Mouse (Mus musculus) heart, embryonic 11.5 days (tissue): ENCODE results near the gene Plppr1. TPM values are rescaled to one million over a fixed set of nuclear protein-coding genes. Genes with fewer than 3 reads are reported as not detected.

ENCODE experiments used
- ATAC-seq: fragments of 200-750 bp; cut with Nextera tagmentation; replicated peaks from 2 replicates; pipeline ENCODE4 v1.8.0; 2017; ENCODE audit warnings: moderate library complexity; ENCODE audit not compliant: insufficient number of reproducible peaks, low FRiP score, low TSS enrichment
- H3K27ac ChIP-seq: fragments of 300-500 bp; sonication (generic); 2 replicates; pipeline ENCODE4 v1.5.1; 2014; ENCODE audit warnings: mild to moderate bottlenecking, low read depth, low read length
- H3K27me3 ChIP-seq: fragments of 300-500 bp; sonication (generic); 2 replicates; pipeline ENCODE4 v1.6.1; 2014; ENCODE audit warnings: mild to moderate bottlenecking, low read length, mixed read lengths; ENCODE audit not compliant: control insufficient read depth, insufficient read depth
- H3K36me3 ChIP-seq: fragments of 300-500 bp; sonication (generic); 2 replicates; pipeline ENCODE4 v1.6.1; 2014; ENCODE audit warnings: mild to moderate bottlenecking, low read length, moderate library complexity, mixed read lengths; ENCODE audit not compliant: control insufficient read depth, insufficient read depth
- H3K4me1 ChIP-seq: fragments of 300-500 bp; sonication (generic); 2 replicates; pipeline ENCODE4 v1.6.1; 2014; ENCODE audit warnings: low read length; ENCODE audit not compliant: control insufficient read depth, insufficient read depth
- H3K4me2 ChIP-seq: fragments of 300-500 bp; sonication (generic); 2 replicates; pipeline ENCODE4 v1.6.1; 2014; ENCODE audit warnings: mild to moderate bottlenecking, moderate library complexity
- H3K4me3 ChIP-seq: fragments of 300-500 bp; sonication (generic); 2 replicates; pipeline ENCODE4 v1.5.1; 2014; ENCODE audit warnings: low read depth, low read length
- H3K9ac ChIP-seq: fragments of 300-500 bp; sonication (generic); 2 replicates; pipeline ENCODE4 v1.6.1; 2014; ENCODE audit warnings: mild to moderate bottlenecking, low read depth, low read length, moderate library complexity
- H3K9me3 ChIP-seq: fragments of 300-500 bp; sonication (generic); replicated peaks from 2 replicates; pipeline ENCODE4 v1.6.1; 2016; ENCODE audit warnings: low read length; ENCODE audit not compliant: control insufficient read depth
- WGBS: fragments of 180-500 bp; shearing (Covaris S2); extraction: QIAGEN DNeasy Blood & Tissue Kit; methylation state at CpG from one replicate; pipeline ENCODE4 v1.1.7; 2014; ENCODE audit not compliant: insufficient replicate concordance; 5-methylcytosine and 5-hydroxymethylcytosine counted together
- polyA plus RNA-seq: library from polyadenylated mRNA; unstranded; fragments of >200 nt; fragmentation: Nextera tagmentation; extraction: Ambion mirVana; gene quantifications from 2 replicates; pipeline ENCODE4 v1.2.1, GENCODE M21; 2014

The Plppr1 gene
- polyA plus RNA-seq, 1 experiment from 2014 or later: 1.9 TPM

- H3K27ac ChIP-seq: no peak overlapping the region; the same call in 1 of the 2 replicates
Observed at GRCm38 (mm10) chr4:49059402-49060381, 619 bp downstream of the Plppr1 start.

GRCm38 (mm10) chr4:49069471-49069870 lies 10.4 kb downstream of the Plppr1 start:
- Histone ChIP-seq H3K27me3 (no peaks in the 10 kb centered on the region), H3K4me2 (no peak overlapping the region), H3K4me1 (no peaks in the 10 kb centered on the region), H3K4me3 (no peak overlapping the region), H3K27ac (no peak overlapping the region), H3K9me3 (no peaks in the 10 kb centered on the region), H3K9ac (no peak overlapping the region), H3K36me3 (no peaks in the 10 kb centered on the region)
- WGBS: 82% methylated on average over 4 of the region's 4 CpGs
- ATAC-seq: no peak

More at GRCm38 (mm10) chr4:49059402-49060381, 619 bp downstream of the Plppr1 start:
- Histone ChIP-seq H3K4me1 (peaks cover 11% of the 10 kb centered on the region; the same call in 1 of the 2 replicates), H3K36me3 (no peaks in the 10 kb centered on the region), H3K4me2 (peak overlapping the region; percentile 97), H3K4me3 (peak overlapping the region; percentile 69), H3K9me3 (no peaks in the 10 kb centered on the region), H3K27me3 (peaks cover 11% of the 10 kb centered on the region), H3K9ac (peak overlapping the region; percentile 69)
- ATAC-seq: peak; percentile 49; the same call in 1 of the 2 replicates
- under 1% methylated on average over 62 of the region's 62 CpGs for WGBS

GRCm38 (mm10) chr4:49072886-49073285 lies 13.8 kb downstream of the Plppr1 start:
- H3K36me3 ChIP-seq: no peaks in the 10 kb centered on the region
- WGBS: 49% methylated on average over 4 of the region's 4 CpGs
- H3K9me3 ChIP-seq: no peaks in the 10 kb centered on the region
- no peak overlapping the region for H3K4me3 ChIP-seq
- H3K9ac ChIP-seq: no peak overlapping the region
- no peak for ATAC-seq
- H3K27ac ChIP-seq: no peak overlapping the region
- no peaks in the 10 kb centered on the region for H3K27me3 ChIP-seq
- H3K4me2 ChIP-seq: no peak overlapping the region
- no peaks in the 10 kb centered on the region for H3K4me1 ChIP-seq

- no peaks in the 10 kb centered on the region for H3K9me3 ChIP-seq
- 79% methylated on average over 2 of the region's 2 CpGs for WGBS
- no peak overlapping the region for H3K4me2 ChIP-seq
- H3K27me3 ChIP-seq: no peaks in the 10 kb centered on the region
- H3K9ac ChIP-seq: no peak overlapping the region
- H3K4me3 ChIP-seq: no peak overlapping the region
- H3K36me3 ChIP-seq: no peaks in the 10 kb centered on the region
- ATAC-seq: no peak
- H3K4me1 ChIP-seq: no peaks in the 10 kb centered on the region
- H3K27ac ChIP-seq: no peak overlapping the region
Observed at GRCm38 (mm10) chr4:49075881-49076280, 16.8 kb downstream of the Plppr1 start.

- H3K4me2 ChIP-seq: no peak overlapping the region
- no peak overlapping the region for H3K4me3 ChIP-seq
- H3K27ac ChIP-seq: no peak overlapping the region
- no peak for ATAC-seq
- no peaks in the 10 kb centered on the region for H3K4me1 ChIP-seq
- H3K9me3 ChIP-seq: no peaks in the 10 kb centered on the region
- no peak overlapping the region for H3K9ac ChIP-seq
- H3K27me3 ChIP-seq: no peaks in the 10 kb centered on the region
- WGBS: 60% methylated on average over 1 of the region's 1 CpGs
- H3K36me3 ChIP-seq: no peaks in the 10 kb centered on the region
Observed at GRCm38 (mm10) chr4:49079399-49079798, 20.3 kb downstream of the Plppr1 start.

- Histone ChIP-seq H3K27ac (no peak overlapping the region), H3K4me2 (no peak overlapping the region), H3K4me3 (no peak overlapping the region), H3K27me3 (no peaks in the 10 kb centered on the region), H3K4me1 (no peaks in the 10 kb centered on the region), H3K9ac (no peak overlapping the region), H3K36me3 (no peaks in the 10 kb centered on the region), H3K9me3 (no peaks in the 10 kb centered on the region)
- WGBS: 55% methylated on average over 3 of the region's 3 CpGs
- no peak for ATAC-seq
Observed at GRCm38 (mm10) chr4:49088205-49088604, 29.1 kb downstream of the Plppr1 start.

- no peaks in the 10 kb centered on the region for H3K27me3 ChIP-seq
- no peaks in the 10 kb centered on the region for H3K36me3 ChIP-seq
- no peak overlapping the region for H3K4me2 ChIP-seq
- no peak overlapping the region for H3K27ac ChIP-seq
- H3K9ac ChIP-seq: no peak overlapping the region
- H3K9me3 ChIP-seq: no peaks in the 10 kb centered on the region
- no peak for ATAC-seq
- H3K4me1 ChIP-seq: no peaks in the 10 kb centered on the region
- no peak overlapping the region for H3K4me3 ChIP-seq
- WGBS: 92% methylated on average over 1 of the region's 1 CpGs
Observed at GRCm38 (mm10) chr4:49090461-49090860, 31.4 kb downstream of the Plppr1 start.

- ATAC-seq: no peak
- Histone ChIP-seq H3K4me3 (no peak overlapping the region), H3K36me3 (no peaks in the 10 kb centered on the region), H3K4me2 (no peak overlapping the region), H3K27ac (no peak overlapping the region), H3K9me3 (no peaks in the 10 kb centered on the region), H3K4me1 (no peaks in the 10 kb centered on the region), H3K27me3 (no peaks in the 10 kb centered on the region), H3K9ac (no peak overlapping the region)
- WGBS: 71% methylated on average over 2 of the region's 2 CpGs
Observed at GRCm38 (mm10) chr4:49099448-49099847, 40.4 kb downstream of the Plppr1 start.
